Mouse (Mus musculus) neural tube, embryonic 14.5 days (tissue): Measurements from ENCODE around the gene Lpcat4. TPM values are rescaled to one million over a fixed set of nuclear protein-coding genes. Genes with fewer than 3 reads are reported as not detected.

Experiments
- ATAC-seq: fragments of 200-750 bp; cut with Nextera tagmentation; 2 replicates; pipeline ENCODE4 v1.8.0; 2017; ENCODE audit warnings: low read depth, mild to moderate bottlenecking, moderate TSS enrichment, moderate library complexity
- H3K27ac ChIP-seq: fragments of 300-500 bp; sonication (generic); 2 replicates; pipeline ENCODE4 v1.5.1; 2014; ENCODE audit warnings: low read depth, mild to moderate bottlenecking, control low read depth, low read length, moderate library complexity, mixed read lengths
- H3K27me3 ChIP-seq: fragments of 300-500 bp; sonication (generic); 2 replicates; pipeline ENCODE4 v1.6.1; 2014; ENCODE audit warnings: low read length; ENCODE audit not compliant: control insufficient read depth, insufficient read depth
- H3K36me3 ChIP-seq: fragments of 300-500 bp; sonication (generic); 2 replicates; pipeline ENCODE4 v1.6.1; 2014; ENCODE audit warnings: low read length, mixed read lengths; ENCODE audit not compliant: control insufficient read depth, insufficient read depth
- H3K4me1 ChIP-seq: fragments of 300-500 bp; sonication (generic); 2 replicates; pipeline ENCODE4 v1.6.1; 2014; ENCODE audit warnings: low read length; ENCODE audit not compliant: control insufficient read depth, insufficient read depth
- H3K4me2 ChIP-seq: fragments of 300-500 bp; sonication (generic); 2 replicates; pipeline ENCODE4 v1.6.1; 2014; ENCODE audit warnings: mild to moderate bottlenecking, low read depth, low read length, control low read depth
- H3K4me3 ChIP-seq: fragments of 300-500 bp; sonication (generic); 2 replicates; pipeline ENCODE4 v1.5.1; 2014; ENCODE audit warnings: low read depth, low read length, control low read depth, mixed read lengths
- H3K9ac ChIP-seq: fragments of 300-500 bp; sonication (generic); replicated peaks from 2 replicates; pipeline ENCODE4 v1.6.1; 2014; ENCODE audit warnings: low read depth, mild to moderate bottlenecking, control low read depth, low read length, mixed read lengths
- H3K9me3 ChIP-seq: fragments of 300-500 bp; sonication (generic); 2 replicates; pipeline ENCODE4 v1.6.1; 2016; ENCODE audit warnings: low read length; ENCODE audit not compliant: control insufficient read depth
- WGBS: fragments of 180-500 bp; shearing (Covaris S2); extraction: QIAGEN DNeasy Blood & Tissue Kit; methylation state at CpG from one replicate; pipeline ENCODE4 v1.1.7; 2014; 5-methylcytosine and 5-hydroxymethylcytosine counted together
- polyA plus RNA-seq: library from polyadenylated mRNA; unstranded; fragments of >200 nt; fragmentation: Nextera tagmentation; extraction: Ambion mirVana; gene quantifications from 2 replicates; pipeline ENCODE4 v1.2.1, GENCODE M21; 2014

The Lpcat4 gene
- polyA plus RNA-seq, 1 experiment from 2014 or later: 26.1 TPM

DNA sequence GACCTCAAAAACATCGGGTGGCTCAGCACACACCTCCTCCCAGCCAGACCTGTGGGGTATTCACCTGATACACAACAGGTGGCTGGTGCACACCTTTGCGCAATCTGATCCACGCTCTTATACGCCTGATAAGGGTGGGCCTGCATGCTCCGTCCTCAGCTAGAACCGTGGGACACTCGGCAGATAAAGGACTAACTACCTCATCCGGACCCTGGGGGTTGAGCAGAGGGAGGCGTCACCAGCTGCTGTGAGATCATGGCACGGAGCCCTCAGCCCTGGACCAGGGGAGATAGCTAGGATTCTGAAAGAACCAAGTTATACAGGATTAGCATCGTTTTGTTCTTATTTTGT, 26.9 kb downstream of the Lpcat4 start, which contains the start of gene Gm21985:
Gene Gm21985 (plus strand): TSS at position 73 of the 351 bp plus-strand sequence.
- ATAC-seq: peak; percentile 54
- 2% methylated on average over 11 of the region's 11 CpGs for WGBS
- Histone ChIP-seq H3K9ac (peak within 1 kb of the TSS; percentile 85), H3K27ac (peak within 1 kb of the TSS; percentile 91), H3K4me2 (peak within 1 kb of the TSS; percentile 60), H3K36me3 (no peaks in the 10 kb centered on the region), H3K4me3 (peak within 1 kb of the TSS; percentile 80), H3K4me1 (peaks cover 26% of the 10 kb centered on the region), H3K27me3 (no peaks in the 10 kb centered on the region), H3K9me3 (no peaks in the 10 kb centered on the region)

DNA sequence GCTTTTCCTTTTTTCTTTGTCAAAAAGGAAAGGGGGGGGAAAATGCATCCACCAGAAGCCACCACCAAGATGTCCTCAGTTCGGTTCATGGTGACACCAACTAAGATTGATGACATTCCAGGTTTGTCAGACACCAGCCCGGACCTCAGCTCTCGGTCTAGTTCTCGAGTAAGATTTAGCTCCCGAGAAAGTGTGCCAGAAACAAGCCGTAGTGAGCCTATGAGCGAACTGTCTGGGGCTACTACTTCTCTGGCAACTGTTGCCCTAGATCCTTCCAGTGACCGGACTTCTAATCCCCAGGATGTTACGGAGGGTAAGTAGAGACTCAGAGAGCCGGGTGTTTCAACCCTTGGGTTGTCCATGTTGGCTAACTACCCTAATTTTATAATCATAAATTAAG, 27.5 kb downstream of the Lpcat4 start:
- peak overlapping the region; percentile 80 for H3K4me3 ChIP-seq
- WGBS: 30% methylated on average over 10 of the region's 10 CpGs
- H3K9me3 ChIP-seq: no peaks in the 10 kb centered on the region
- no peak overlapping the region for H3K27ac ChIP-seq
- peak overlapping the region; percentile 85; the same call in 1 of the 2 replicates for H3K9ac ChIP-seq
- no peaks in the 10 kb centered on the region for H3K27me3 ChIP-seq
- peak overlapping the region; percentile 60 for H3K4me2 ChIP-seq
- peaks cover 26% of the 10 kb centered on the region for H3K4me1 ChIP-seq
- no peak for ATAC-seq
- no peaks in the 10 kb centered on the region for H3K36me3 ChIP-seq

DNA sequence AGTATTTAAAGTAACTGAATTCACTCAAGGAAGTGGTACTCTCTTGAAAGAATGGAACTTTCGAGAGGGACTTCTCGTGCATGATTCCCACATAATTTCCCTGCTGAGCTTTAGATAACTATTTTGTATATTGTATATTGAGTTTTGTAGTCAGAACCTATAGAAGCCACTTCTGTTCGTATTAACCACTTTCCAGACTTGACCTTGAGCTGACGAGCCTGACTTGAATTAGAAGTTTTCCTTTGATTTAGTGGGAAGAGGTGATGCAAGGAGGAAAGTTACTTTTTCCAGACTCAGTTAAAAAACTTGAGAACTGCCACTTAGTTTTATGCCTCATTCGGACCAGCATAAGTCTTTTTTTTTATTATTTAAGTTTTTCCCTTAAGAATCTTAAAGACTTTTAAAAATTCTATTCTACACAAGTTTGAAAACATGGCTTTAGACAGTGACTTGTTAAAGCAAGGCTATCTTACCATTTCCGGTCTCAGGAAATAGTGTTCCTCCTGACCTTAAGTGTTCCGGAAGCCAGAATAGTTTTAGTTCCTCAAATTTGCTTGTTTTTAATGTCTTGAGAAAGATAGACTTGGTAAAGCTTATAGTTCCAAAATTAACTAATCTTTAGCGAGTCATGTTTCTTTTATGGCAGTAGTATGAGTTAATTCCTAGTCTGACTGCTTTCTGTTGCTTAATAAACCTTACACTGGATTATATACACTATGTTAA, 28.4 kb downstream of the Lpcat4 start:
- Histone ChIP-seq H3K27me3 (no peaks in the 10 kb centered on the region), H3K9ac (no peak overlapping the region), H3K9me3 (no peaks in the 10 kb centered on the region), H3K4me3 (0 out of 2 replicates have a peak overlapping the region, but pooled peaks have one; percentile 80), H3K27ac (no peak overlapping the region), H3K4me1 (peaks cover 24% of the 10 kb centered on the region), H3K36me3 (no peaks in the 10 kb centered on the region), H3K4me2 (peak overlapping the region; percentile 60)
- 82% methylated on average over 8 of the region's 8 CpGs for WGBS
- no peak for ATAC-seq

DNA sequence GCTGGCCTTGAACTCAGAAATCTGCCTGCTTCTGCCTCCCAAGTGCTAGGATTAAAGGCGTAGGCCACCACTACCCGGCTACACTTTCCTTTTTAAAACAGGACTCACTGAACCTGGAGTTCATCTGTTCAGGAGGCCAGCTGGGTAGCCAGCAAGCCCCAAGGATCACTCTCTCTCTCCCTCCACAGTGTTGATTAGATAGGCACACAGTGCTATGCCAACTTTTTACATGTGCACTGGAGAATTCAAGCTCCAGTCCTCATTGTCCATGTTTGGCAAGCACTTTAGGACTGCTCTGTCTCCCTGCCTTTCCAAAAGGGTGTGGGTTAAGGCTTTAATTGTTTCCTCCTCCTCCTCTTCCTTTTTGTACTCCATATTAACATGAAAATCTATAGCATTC, 30.7 kb downstream of the Lpcat4 start:
- 85% methylated on average over 2 of the region's 2 CpGs for WGBS
- H3K9ac ChIP-seq: no peak overlapping the region
- H3K36me3 ChIP-seq: no peaks in the 10 kb centered on the region
- H3K4me3 ChIP-seq: no peak overlapping the region
- ATAC-seq: no peak
- H3K9me3 ChIP-seq: no peaks in the 10 kb centered on the region
- no peak overlapping the region for H3K27ac ChIP-seq
- H3K4me1 ChIP-seq: peaks cover 17% of the 10 kb centered on the region
- no peaks in the 10 kb centered on the region for H3K27me3 ChIP-seq
- H3K4me2 ChIP-seq: no peak overlapping the region

DNA sequence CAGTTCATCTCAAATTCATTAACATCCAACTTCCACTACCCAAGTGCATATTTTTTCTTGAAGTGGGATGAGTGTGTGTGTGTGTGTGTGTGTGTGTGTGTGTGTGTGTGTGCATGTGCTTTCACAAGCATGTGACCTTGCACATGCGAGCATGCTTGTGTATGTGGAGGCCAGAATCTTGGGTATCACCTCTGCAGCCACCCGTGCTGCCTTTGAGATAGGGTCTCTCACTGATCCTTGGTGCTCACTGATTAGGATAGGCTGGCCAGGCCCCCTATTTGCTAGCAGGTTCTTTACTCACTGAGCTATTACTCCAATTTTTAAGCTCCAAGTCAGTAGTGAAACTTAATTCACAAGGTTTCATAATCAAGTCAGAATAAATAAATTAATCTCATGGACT, 33.6 kb downstream of the Lpcat4 start:
- no peaks in the 10 kb centered on the region for H3K36me3 ChIP-seq
- no peaks in the 10 kb centered on the region for H3K9me3 ChIP-seq
- no peak overlapping the region for H3K4me3 ChIP-seq
- H3K27ac ChIP-seq: no peak overlapping the region
- 100% methylated on average over 2 of the region's 2 CpGs for WGBS
- ATAC-seq: no peak
- H3K4me1 ChIP-seq: peaks cover 4% of the 10 kb centered on the region; the same call in 1 of the 2 replicates
- H3K4me2 ChIP-seq: no peak overlapping the region
- no peaks in the 10 kb centered on the region for H3K27me3 ChIP-seq
- H3K9ac ChIP-seq: no peak overlapping the region

DNA sequence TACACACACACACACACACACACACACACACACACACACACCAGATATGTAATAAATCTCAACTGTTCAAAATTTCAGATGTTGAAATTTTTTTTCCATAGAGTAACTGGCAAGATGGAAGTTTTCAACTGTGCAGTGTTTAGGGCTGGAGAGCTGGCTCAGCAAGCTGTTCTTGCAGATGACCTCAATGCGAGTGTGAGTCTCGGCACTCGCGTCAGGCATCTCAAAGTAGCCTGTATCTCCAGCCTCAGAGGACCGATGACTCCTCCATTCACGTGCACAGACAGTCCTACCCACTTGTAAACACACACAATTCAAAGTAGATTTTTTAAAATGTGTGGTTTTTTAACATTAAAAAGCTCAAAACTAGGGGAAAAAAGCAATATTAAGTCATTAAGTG, 34.2 kb downstream of the Lpcat4 start:
- Histone ChIP-seq H3K4me3 (no peak overlapping the region), H3K9me3 (no peaks in the 10 kb centered on the region), H3K4me1 (0 out of 2 replicates have a peak, but pooled peaks cover 1% of the 10 kb centered on the region), H3K27me3 (no peaks in the 10 kb centered on the region), H3K4me2 (no peak overlapping the region), H3K27ac (no peak overlapping the region), H3K9ac (no peak overlapping the region), H3K36me3 (no peaks in the 10 kb centered on the region)
- WGBS: 86% methylated on average over 6 of the region's 6 CpGs
- no peak for ATAC-seq

DNA sequence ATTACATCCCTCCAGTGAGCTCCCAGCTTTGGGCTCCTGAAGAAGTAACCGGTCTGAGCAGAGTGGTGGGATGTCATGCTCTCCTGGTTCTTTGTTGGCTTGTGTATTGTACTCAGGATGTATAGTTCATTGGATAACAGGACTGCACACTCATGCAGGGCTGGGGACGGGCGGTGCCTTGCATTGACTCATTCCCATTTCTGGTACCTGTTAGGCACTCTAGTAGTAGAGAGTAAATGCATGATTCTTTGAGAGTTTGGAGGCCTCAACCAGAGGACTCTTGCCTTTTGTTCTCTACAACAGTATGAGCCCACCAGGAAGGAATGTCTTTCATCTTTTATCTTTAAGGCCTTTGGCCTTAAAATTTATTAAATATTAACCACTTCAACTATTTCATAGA, 37.6 kb downstream of the Lpcat4 start:
- no peak overlapping the region for H3K27ac ChIP-seq
- no peak overlapping the region for H3K4me3 ChIP-seq
- no peaks in the 10 kb centered on the region for H3K4me1 ChIP-seq
- no peak for ATAC-seq
- H3K9ac ChIP-seq: no peak overlapping the region
- 91% methylated on average over 3 of the region's 3 CpGs for WGBS
- H3K4me2 ChIP-seq: no peak overlapping the region
- no peaks in the 10 kb centered on the region for H3K9me3 ChIP-seq
- no peaks in the 10 kb centered on the region for H3K36me3 ChIP-seq
- no peaks in the 10 kb centered on the region for H3K27me3 ChIP-seq

DNA sequence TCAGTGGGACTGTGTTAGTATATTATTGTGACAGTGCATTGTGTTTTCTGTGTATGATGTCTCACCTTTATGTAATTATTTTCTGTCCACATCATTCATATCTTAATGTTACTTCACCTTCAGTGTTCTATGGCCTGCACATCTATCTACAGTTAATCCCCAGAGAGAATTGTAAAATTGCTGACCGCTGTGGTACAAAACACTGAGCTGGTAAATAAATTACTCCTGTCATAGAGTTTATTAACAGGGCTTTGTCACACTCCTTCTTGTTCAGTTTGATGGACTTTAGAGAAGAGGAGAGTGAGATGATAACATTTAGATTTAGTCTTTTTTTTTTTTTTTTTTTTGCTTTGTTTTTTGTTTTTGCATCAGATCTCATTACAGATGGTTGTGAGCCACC, 43.6 kb downstream of the Lpcat4 start:
- Histone ChIP-seq H3K27me3 (no peaks in the 10 kb centered on the region), H3K36me3 (no peaks in the 10 kb centered on the region), H3K9ac (no peak overlapping the region), H3K4me1 (no peaks in the 10 kb centered on the region), H3K9me3 (no peaks in the 10 kb centered on the region), H3K4me2 (no peak overlapping the region), H3K27ac (no peak overlapping the region), H3K4me3 (no peak overlapping the region)
- 75% methylated on average over 1 of the region's 1 CpGs for WGBS
- ATAC-seq: no peak

DNA sequence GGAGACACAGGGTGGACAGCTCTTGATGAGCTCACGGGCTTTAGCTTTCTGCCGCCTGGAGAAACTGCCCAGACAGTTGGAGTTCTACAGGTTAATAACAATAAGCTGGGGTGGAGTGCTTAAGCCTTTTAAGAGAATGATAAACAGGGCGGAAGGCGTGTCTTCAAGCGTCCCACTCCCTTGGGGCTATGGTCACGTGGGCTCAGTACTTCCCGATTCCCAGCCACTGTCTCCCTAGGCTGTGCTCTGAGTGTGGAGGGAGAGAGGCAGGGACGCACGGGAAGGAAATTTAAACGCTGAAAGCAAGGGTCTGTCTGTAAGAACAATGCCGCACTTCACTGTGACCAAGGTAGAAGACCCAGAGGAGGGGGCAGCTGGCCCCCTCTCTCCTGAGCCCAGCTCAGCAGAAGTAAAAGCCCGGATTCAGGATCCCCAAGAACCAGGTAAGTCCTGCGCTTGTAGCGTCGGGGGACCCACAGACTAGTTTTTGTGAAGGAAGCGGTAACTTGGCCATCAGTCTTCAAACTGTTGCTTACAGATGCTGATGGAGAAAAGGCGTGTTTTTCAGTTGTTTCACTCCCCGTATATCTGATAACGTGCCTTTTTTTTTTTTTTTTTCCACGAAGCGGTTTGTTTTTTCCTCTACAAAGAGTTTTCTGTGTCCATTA, 45.2 kb downstream of the Lpcat4 start:
- peak overlapping the region; percentile 30 for H3K4me3 ChIP-seq
- ATAC-seq: peak; percentile 88; the same call in 1 of the 2 replicates
- H3K36me3 ChIP-seq: no peaks in the 10 kb centered on the region
- H3K9me3 ChIP-seq: no peaks in the 10 kb centered on the region
- H3K27me3 ChIP-seq: no peaks in the 10 kb centered on the region
- 2% methylated on average over 21 of the region's 21 CpGs for WGBS
- H3K4me1 ChIP-seq: no peaks in the 10 kb centered on the region
- no peak overlapping the region for H3K27ac ChIP-seq
- H3K4me2 ChIP-seq: peak overlapping the region; percentile 54
- peak overlapping the region; percentile 47; the same call in 1 of the 2 replicates for H3K9ac ChIP-seq
